Mouse (Mus musculus) CH12.LX (cell line): Measurements from ENCODE around the gene Arhgef19.

Experiments used
- CTCF ChIP-seq, 2 experiments: IDR thresholded peaks in 1 of 2; conservative IDR thresholded peaks in 1 of 2; 2 replicates each; pipeline ENCODE4 v1.5.1; 2011 to 2012; ENCODE audit warnings: low read depth in 2 of 2, low read length in 2 of 2, improper control_type of control experiment in 1 of 2, inconsistent platforms in 1 of 2, mild to moderate bottlenecking in 1 of 2, moderate library complexity in 1 of 2
- HCFC1 ChIP-seq: IDR thresholded peaks from 2 replicates; pipeline ENCODE4 v1.6.1; 2012; ENCODE audit warnings: low read depth, mild to moderate bottlenecking, inconsistent platforms, low read length, improper control_type of control experiment
- JUN ChIP-seq: IDR thresholded peaks from 2 replicates; pipeline ENCODE4 v1.6.1; 2011; ENCODE audit warnings: low read depth, mild to moderate bottlenecking, low read length, improper control_type of control experiment, moderate library complexity; ENCODE audit not compliant: insufficient read depth
- POLR2A ChIP-seq: IDR thresholded peaks from 2 replicates; pipeline ENCODE4 v1.6.1; 2011; ENCODE audit warnings: low read depth, mild to moderate bottlenecking, improper control_type of control experiment, low read length
- USF1 ChIP-seq: IDR thresholded peaks from 2 replicates; pipeline ENCODE4 v1.6.1; 2014; ENCODE audit warnings: low read depth, mild to moderate bottlenecking, inconsistent platforms, low read length, improper control_type of control experiment
- ZMIZ1 ChIP-seq: IDR thresholded peaks from 2 replicates; pipeline ENCODE4 v1.6.1; 2012; ENCODE audit warnings: low read depth, mild to moderate bottlenecking, inconsistent platforms, low read length, improper control_type of control experiment

- TF ChIP-seq CTCF (conservative IDR thresholded peaks at IDR 0.05 in 1 of 2, IDR thresholded peaks at IDR 0.05 in 1 of 2; ENCODE audit: low read depth in 2 of 2, low read length in 2 of 2) = no peak
- no peak for TF ChIP-seq USF1
- TF ChIP-seq HCFC1 = no peak
- TF ChIP-seq ZMIZ1 = no peak
- TF ChIP-seq JUN = no peak
- TF ChIP-seq POLR2A = no peak
Observed at GRCm38 (mm10) chr4:141262906-141263637, 23.8 kb downstream of the Arhgef19 start.
